In genomic region chr6:128629771-128630739, GRCm38 (mm10) we compare ENCODE assay signal across 9 mouse cellular contexts. TPM values are rescaled to one million over a fixed set of nuclear protein-coding genes. Genes with fewer than 3 reads are reported as not detected.
DNase-seq lines count a peak whose midpoint lies in the region; ATAC-seq and TF ChIP-seq lines count a peak whose summit lies in the region.
"Not testable (repeated sequence)": the region's sequence is repeated elsewhere in the genome, so short reads cannot be mapped to it uniquely, and the experiment has no call there.
"Had no signal": no experiment of that assay in that cellular context is flagged by ENCODE, and none has a peak within 500 bp of the region (broad histone marks: within the 10 kb centered on the region; RNA-seq: fewer than 3 reads in every experiment).

No protein-coding gene starts in this region.

- H3K27ac ChIP-seq in ES-Bruce4 (ENCODE audit: insufficient read depth, low read length); forebrain, embryonic 16.5 days (ENCODE audit: low read length); hindbrain, embryonic 10.5 days; layer of hippocampus, adult 2 months; neural tube, embryonic 11.5 days (ENCODE audit: low read depth, low read length); stomach, postnatal 0 days (replicated peaks): not testable (repeated sequence)
- peak overlapping the region; percentile 63 for H3K27ac ChIP-seq in liver, embryonic 16.5 days (ENCODE audit: low read length)

- not testable (repeated sequence) for H3K4me2 ChIP-seq in forebrain, embryonic 16.5 days (ENCODE audit: low read length); liver, embryonic 16.5 days (ENCODE audit: low read depth, low read length); neural tube, embryonic 11.5 days (ENCODE audit: low read depth); stomach, postnatal 0 days (replicated peaks; ENCODE audit: low read depth)

- H3K9me3 ChIP-seq in ES-Bruce4 (replicated peaks; ENCODE audit: control insufficient read depth, insufficient read depth, low read length, poor library complexity, severe bottlenecking); forebrain, embryonic 16.5 days (ENCODE audit: control insufficient read depth, low read length); hindbrain, embryonic 10.5 days; liver, embryonic 16.5 days (replicated peaks; ENCODE audit: control insufficient read depth, low read length); neural tube, embryonic 11.5 days (ENCODE audit: control insufficient read depth, low read length); stomach, postnatal 0 days (ENCODE audit: control insufficient read depth, low read length): not testable (repeated sequence)

- peak overlapping the region; percentile 6; the same call in 1 of the 2 replicates for H3K4me3 ChIP-seq in ES-Bruce4 (ENCODE audit: low read depth, low read length)
- not testable (repeated sequence) for H3K4me3 ChIP-seq in forebrain, embryonic 16.5 days (replicated peaks; ENCODE audit: low read length); hindbrain, embryonic 10.5 days; layer of hippocampus, adult 2 months; liver, embryonic 16.5 days (ENCODE audit: low read depth, low read length); neural tube, embryonic 11.5 days (ENCODE audit: low read depth, low read length); stomach, postnatal 0 days (ENCODE audit: low read depth, low read length)

- peak; percentile 97 for ATAC-seq in forebrain, embryonic 16.5 days
- peak; percentile 31; the same call in 1 of the 2 replicates for ATAC-seq in liver, embryonic 16.5 days (ENCODE audit: low read depth)
- ATAC-seq in neural tube, embryonic 11.5 days (ENCODE audit: insufficient read depth, low FRiP score, low TSS enrichment), result peak; percentile 95
- peak; percentile 67 for ATAC-seq in stomach, postnatal 0 days (ENCODE audit: low FRiP score, low TSS enrichment)

- H3K4me1 ChIP-seq in ES-Bruce4 (ENCODE audit: control insufficient read depth, insufficient read depth, low read length); forebrain, embryonic 16.5 days (replicated peaks; ENCODE audit: control insufficient read depth, insufficient read depth, low read length); hindbrain, embryonic 10.5 days (replicated peaks); liver, embryonic 16.5 days (ENCODE audit: control insufficient read depth, low read depth, low read length); neural tube, embryonic 11.5 days (ENCODE audit: control insufficient read depth, insufficient read depth, low read length); stomach, postnatal 0 days (replicated peaks; ENCODE audit: control insufficient read depth, insufficient read depth): not testable (repeated sequence)

- not testable (repeated sequence) for H3K36me3 ChIP-seq in ES-Bruce4 (ENCODE audit: control insufficient read depth, insufficient read depth, low read length, poor library complexity, severe bottlenecking); forebrain, embryonic 16.5 days (ENCODE audit: control insufficient read depth, insufficient read depth); hindbrain, embryonic 10.5 days; liver, embryonic 16.5 days (ENCODE audit: control insufficient read depth, insufficient read depth); neural tube, embryonic 11.5 days (ENCODE audit: control insufficient read depth, insufficient read depth, low read length); stomach, postnatal 0 days (ENCODE audit: control insufficient read depth, insufficient read depth, low read length)

- not testable (repeated sequence) for H3K9ac ChIP-seq in ES-Bruce4 (ENCODE audit: low read depth, poor library complexity, severe bottlenecking); forebrain, embryonic 16.5 days (replicated peaks; ENCODE audit: low read depth, low read length); liver, embryonic 16.5 days (ENCODE audit: low read depth, low read length); neural tube, embryonic 11.5 days (ENCODE audit: low read length); stomach, postnatal 0 days (ENCODE audit: low read length)

- TF ChIP-seq CTCF in ES-Bruce4 (IDR thresholded peaks at IDR 0.05; ENCODE audit: low read depth, low read length), result peak; percentile 56
- peak; percentile 80 for TF ChIP-seq CTCF in layer of hippocampus, adult 2 months (conservative IDR thresholded peaks at IDR 0.05)
- TF ChIP-seq CTCF in stomach, postnatal 0 days (IDR thresholded peaks at IDR 0.05; ENCODE audit: low read depth), result peak; percentile 82

- 56% methylated on average over 11 of the region's 13 CpGs for WGBS in forebrain, embryonic 16.5 days
- WGBS in hindbrain, embryonic 10.5 days, result 51% methylated on average over 13 of the region's 13 CpGs
- 38% methylated on average over 13 of the region's 13 CpGs for WGBS in liver, embryonic 16.5 days (ENCODE audit: insufficient replicate concordance)
- 55% methylated on average over 12 of the region's 13 CpGs for WGBS in neural tube, embryonic 11.5 days
- WGBS in stomach, postnatal 0 days, result 54% methylated on average over 12 of the region's 13 CpGs

- not testable (repeated sequence) for H3K27me3 ChIP-seq in ES-Bruce4 (ENCODE audit: control insufficient read depth, insufficient read depth, low read length, poor library complexity, severe bottlenecking); forebrain, embryonic 16.5 days (replicated peaks; ENCODE audit: control insufficient read depth, insufficient read depth, low read length); hindbrain, embryonic 10.5 days (ENCODE audit: insufficient read depth, poor library complexity, severe bottlenecking); liver, embryonic 16.5 days (ENCODE audit: control insufficient read depth, insufficient read depth, low read depth, low read length); neural tube, embryonic 11.5 days (ENCODE audit: control insufficient read depth, insufficient read depth, low read length); stomach, postnatal 0 days (ENCODE audit: control insufficient read depth, insufficient read depth, low read length)

- TF ChIP-seq POLR2A in ES-Bruce4 (IDR thresholded peaks at IDR 0.05; ENCODE audit: insufficient read depth, low read length), result not testable (repeated sequence)

- peak; percentile 43 for DNase-seq in cerebellum, adult 11-12 months
- DNase-seq in hindbrain, embryonic 10.5 days (ENCODE audit: low spot score), result peak; percentile 58
- DNase-seq in layer of hippocampus, adult 2 months (ENCODE audit: low spot score in 2 of 2), result peak; percentile 37 to 51
- peak; percentile 73 for DNase-seq in neural tube, embryonic 11.5 days (ENCODE audit: low spot score)
- peak; percentile 46 for DNase-seq in stomach, postnatal 0 days (ENCODE audit: low spot score)

- not testable (repeated sequence) for TF ChIP-seq EP300 in ES-Bruce4 (IDR thresholded peaks at IDR 0.05; ENCODE audit: insufficient read depth, low read depth, low read length); stomach, postnatal 0 days (optimal IDR thresholded peaks at IDR 0.05)

RNA-seq across cellular contexts. Expression of gene Klrb1a, which starts 6.7 kb away (rescaled TPM):
- not detected in 2 replicates for polyA plus RNA-seq in ES-Bruce4 (2011; ENCODE audit: insufficient read depth, insufficient read length, low read depth, missing spikeins)
- polyA plus RNA-seq in forebrain, embryonic 16.5 days (2015; fragmentation: Nextera tagmentation; extraction: Ambion mirVana), result not detected in 2 replicates
- not detected in 2 replicates for polyA plus RNA-seq in hindbrain, embryonic 10.5 days (2016; fragmentation: Nextera tagmentation; extraction: Ambion mirVana)
- total RNA-seq in layer of hippocampus, adult 2 months (2021), result not detected
- polyA plus RNA-seq in liver, embryonic 16.5 days (2015; fragmentation: Nextera tagmentation; extraction: Ambion mirVana), result 0.24 and 0.27 TPM in 2 replicates
- polyA plus RNA-seq in neural tube, embryonic 11.5 days (2014; fragmentation: Nextera tagmentation; extraction: Ambion mirVana), result not detected in 2 replicates
- polyA plus RNA-seq in stomach, postnatal 0 days (2015; fragmentation: Nextera tagmentation; extraction: Ambion mirVana), result not detected in 2 replicates
- total RNA-seq: adrenal gland, adult 18-20 months had no signal

RNA-seq across cellular contexts. Expression of gene Clec2h, which starts 32.1 kb away (rescaled TPM):
- not detected in 2 replicates for polyA plus RNA-seq in ES-Bruce4 (2011; ENCODE audit: insufficient read depth, insufficient read length, low read depth, missing spikeins)
- polyA plus RNA-seq in forebrain, embryonic 16.5 days (2015; fragmentation: Nextera tagmentation; extraction: Ambion mirVana), result not detected in 2 replicates
- not detected in 2 replicates for polyA plus RNA-seq in hindbrain, embryonic 10.5 days (2016; fragmentation: Nextera tagmentation; extraction: Ambion mirVana)
- not detected for total RNA-seq in layer of hippocampus, adult 2 months (2021)
- polyA plus RNA-seq in liver, embryonic 16.5 days (2015; fragmentation: Nextera tagmentation; extraction: Ambion mirVana), result 0.09 and 0.28 TPM in 2 replicates
- polyA plus RNA-seq in neural tube, embryonic 11.5 days (2014; fragmentation: Nextera tagmentation; extraction: Ambion mirVana), result not detected in 2 replicates
- 0.12 and 0.17 TPM in 2 replicates for polyA plus RNA-seq in stomach, postnatal 0 days (2015; fragmentation: Nextera tagmentation; extraction: Ambion mirVana)

RNA-seq across cellular contexts. Expression of gene A2ml1, which starts 48.6 kb away (rescaled TPM):
- not detected in 2 replicates for polyA plus RNA-seq in ES-Bruce4 (2011; ENCODE audit: insufficient read depth, insufficient read length, low read depth, missing spikeins)
- polyA plus RNA-seq in forebrain, embryonic 16.5 days (2015; fragmentation: Nextera tagmentation; extraction: Ambion mirVana), result 3.4 and 3.9 TPM in 2 replicates
- 0.04 TPM in 1 of 2 replicates, not detected in the other for polyA plus RNA-seq in hindbrain, embryonic 10.5 days (2016; fragmentation: Nextera tagmentation; extraction: Ambion mirVana)
- 10 to 100 TPM in 1 of 2 experiments, 1 to 10 TPM in 1; 9.8 to 10.4 TPM for total RNA-seq in layer of hippocampus, adult 2 months (2021)
- polyA plus RNA-seq in liver, embryonic 16.5 days (2015; fragmentation: Nextera tagmentation; extraction: Ambion mirVana), result 47.2 and 49.7 TPM in 2 replicates
- not detected in 2 replicates for polyA plus RNA-seq in neural tube, embryonic 11.5 days (2014; fragmentation: Nextera tagmentation; extraction: Ambion mirVana)
- polyA plus RNA-seq in stomach, postnatal 0 days (2015; fragmentation: Nextera tagmentation; extraction: Ambion mirVana), result 3.1 TPM in 2 replicates
- total RNA-seq: adrenal gland, adult 18-20 months had no signal

Comparison
In these comparisons a context has a peak if more than half of its experiments do, and no peak if none do; other contexts are left out.
1. ATAC-seq: peak in every context shown above with its lines; median percentile 97 in forebrain, embryonic 16.5 days; 95 in neural tube, embryonic 11.5 days; 67 in stomach, postnatal 0 days; 31 in liver, embryonic 16.5 days.